Mouse (Mus musculus) left cerebral cortex, postnatal 25 days (tissue): Measurements from ENCODE around the gene Neu3. TPM values are rescaled to one million over a fixed set of nuclear protein-coding genes. Genes with fewer than 3 reads are reported as not detected.

Experiments
- DNase-seq, 2 experiments: peaks; one replicate each; pipeline ENCODE4 v3.0.0; 2022; ENCODE audit warnings: low spot score in 2 of 2, mixed read lengths in 1 of 2
- intact Hi-C: fragments of 180-260 bp; cut with DNase I; formaldehyde crosslinking; loops from one replicate; pipeline ENCODE4 v1.15.1; 2025
- total RNA-seq, 2 experiments: library from RNA; stranded (reverse); gene quantifications; 2 replicates each; pipeline ENCODE4 v1.2.3; 2021

Gene Neu3
- total RNA-seq, 2 experiments from 2014 or later, result 2.8 to 2.9 TPM

- DNase-seq, result no peak
- intact Hi-C loops, result loop anchor here (2.0 to 5.0 kb wide), 3 partner anchors 87 to 297 kb away; partner anchors contain the start of gene Slco2b1
Measured at GRCm38 (mm10) chr7:99799118-99799517, 29.1 kb downstream of the Neu3 start.

- intact Hi-C loops, result loop anchor here (1.0 to 5.0 kb wide), 4 partner anchors 86 to 296 kb away; partner anchors contain the start of gene Slco2b1
Measured at GRCm38 (mm10) chr7:99797911-99798647, 30.1 kb downstream of the Neu3 start.

GRCm38 (mm10) chr7:99797261-99797660 is 31.0 kb downstream of the Neu3 start:
- intact Hi-C loops, result loop anchor here (5.0 kb wide), 2 partner anchors 85 to 295 kb away; partner anchors contain the start of gene Slco2b1
- DNase-seq, result no peak

More at GRCm38 (mm10) chr7:99797911-99798647, 30.1 kb downstream of the Neu3 start:
- peak; percentile 81 to 84 for DNase-seq

DNA sequence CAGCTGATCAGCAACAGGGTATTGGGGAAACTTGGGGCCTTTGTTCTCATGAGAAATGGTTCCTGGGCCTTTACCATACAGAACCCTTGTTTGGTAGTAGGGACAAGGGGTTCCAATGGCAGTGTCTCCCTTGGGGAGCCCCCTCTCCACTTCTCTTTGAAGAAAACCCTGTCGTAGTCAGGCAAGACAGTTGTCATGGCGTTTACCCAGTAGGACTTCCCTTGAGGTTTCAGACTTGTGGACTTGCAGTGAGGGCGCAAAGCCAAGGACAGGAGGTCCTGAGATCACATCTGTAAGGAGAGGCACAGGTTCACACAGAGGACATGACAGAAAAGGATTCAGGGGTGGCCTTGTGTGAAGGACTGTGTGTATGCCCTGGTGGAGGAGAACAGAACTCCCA is 31.7 kb downstream of the Neu3 start:
- DNase-seq, result peak in 1 of 2 experiments; percentile 3
- intact Hi-C loops, result loop anchor here (5.0 kb wide), 2 partner anchors 84 to 294 kb away; partner anchors contain the start of gene Slco2b1

DNA sequence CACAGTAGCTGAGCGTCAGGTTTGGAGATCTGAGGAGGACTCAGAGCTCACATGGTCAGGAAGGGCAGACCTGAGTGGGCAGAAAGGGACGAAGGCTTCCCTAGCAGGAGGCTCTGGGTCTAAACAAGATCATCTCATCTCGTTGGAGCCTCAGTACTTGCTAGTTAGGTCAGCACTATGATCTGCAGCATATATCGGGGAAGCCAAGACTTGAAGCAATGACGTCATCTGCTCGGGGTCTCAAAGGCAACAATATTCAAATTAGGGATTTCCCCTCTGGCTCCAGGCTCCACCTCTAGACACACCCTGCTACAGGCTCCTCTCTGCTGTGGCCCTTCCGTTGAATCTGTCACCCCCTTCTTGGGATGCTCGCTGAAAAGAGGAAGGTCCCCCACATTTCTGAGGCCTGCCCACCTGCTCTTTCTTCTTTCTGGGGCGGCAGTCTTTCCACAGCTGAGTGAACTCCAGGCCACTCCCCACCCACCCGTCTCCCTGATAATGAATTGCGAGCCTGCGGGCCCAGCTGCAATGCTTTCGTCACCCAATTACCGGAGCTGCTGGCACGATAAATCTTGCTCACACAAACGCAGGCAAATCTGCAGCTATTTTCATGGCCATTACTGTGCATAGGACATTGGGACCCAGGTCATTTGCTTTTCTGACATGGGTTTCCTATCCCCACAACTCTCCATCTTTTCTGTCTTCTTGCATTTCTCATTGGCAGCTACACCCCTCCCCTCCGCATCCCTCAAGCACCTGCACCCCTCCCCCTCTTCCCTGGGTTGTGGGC is 32.8 kb downstream of the Neu3 start:
- peak; percentile 25 to 41 for DNase-seq
- intact Hi-C loops, result loop anchor here (5.0 kb wide), 2 partner anchors 83 to 293 kb away; partner anchors contain the start of gene Slco2b1

DNA sequence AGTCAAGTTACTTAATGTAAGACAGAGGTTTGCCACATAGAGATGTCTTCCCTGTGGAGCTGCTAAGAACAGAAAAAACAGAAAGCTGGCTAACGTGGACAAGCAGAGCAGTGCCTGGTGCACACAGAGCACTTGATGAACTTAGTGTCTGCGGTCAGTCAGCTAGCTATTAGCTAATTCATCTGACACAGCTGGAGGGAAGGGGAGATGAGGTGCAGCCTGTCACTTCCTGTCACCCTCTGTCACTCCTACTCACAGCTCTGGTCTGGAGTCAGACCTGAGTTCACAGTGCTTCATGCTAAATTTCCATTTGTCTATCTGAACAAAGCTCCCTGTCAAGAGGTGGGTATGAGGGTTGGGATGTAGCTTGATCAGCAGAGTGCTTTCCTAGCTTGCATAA is 34.1 kb downstream of the Neu3 start:
- intact Hi-C loops, result no loop called here

DNA sequence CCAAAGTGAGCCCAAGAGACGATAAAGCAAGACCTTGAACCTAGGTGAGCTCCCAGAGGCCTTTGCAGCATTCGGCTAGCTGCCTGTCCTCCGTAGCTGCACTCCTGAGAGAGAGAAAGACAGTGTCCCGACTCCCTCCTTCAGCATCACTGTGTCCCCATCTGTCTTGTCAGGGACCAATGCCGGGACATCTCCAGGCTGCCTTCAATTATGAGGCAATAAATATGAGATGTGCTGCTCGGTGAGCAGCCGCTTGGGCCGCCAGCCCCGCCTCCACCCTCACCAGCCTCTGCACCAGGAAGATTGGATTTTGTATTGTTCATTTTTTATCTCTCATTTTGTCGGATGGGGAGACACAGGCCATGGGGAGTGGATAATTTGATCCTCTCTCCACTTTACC is 37.4 kb downstream of the Neu3 start:
- intact Hi-C loops, result no loop called here
- no peak for DNase-seq

More for the DNA sequence above, 34.1 kb downstream of the Neu3 start:
- no peak for DNase-seq

GRCm38 (mm10) chr7:99788563-99788962 is 39.7 kb downstream of the Neu3 start:
- intact Hi-C loops, result no loop called here
- DNase-seq, result no peak

- intact Hi-C loops, result no loop called here
- DNase-seq, result no peak
Measured at GRCm38 (mm10) chr7:99787935-99788334, 40.3 kb downstream of the Neu3 start.

DNA sequence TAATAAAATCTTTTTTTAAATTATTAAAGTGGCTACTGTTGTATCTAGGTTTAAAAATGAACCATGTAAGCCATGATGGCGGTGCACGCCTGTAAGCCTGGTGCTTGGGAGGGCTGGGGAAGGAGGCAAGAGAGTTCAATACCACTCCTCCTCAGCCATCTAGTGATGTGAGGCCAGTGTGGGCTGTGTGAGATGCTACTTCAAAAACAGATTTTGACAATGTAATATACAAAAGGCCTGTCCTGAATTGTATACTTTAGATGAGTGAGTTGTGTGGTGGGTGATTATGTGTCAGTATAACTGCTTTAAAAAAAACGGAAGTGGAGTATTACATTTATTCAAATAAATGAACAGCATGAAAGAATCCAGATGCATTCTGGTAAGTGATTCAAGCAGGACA is 41.4 kb downstream of the Neu3 start:
- intact Hi-C loops, result no loop called here
- DNase-seq, result no peak

GRCm38 (mm10) chr7:99785553-99785952 is 42.7 kb downstream of the Neu3 start:
- no peak for DNase-seq
- intact Hi-C loops, result no loop called here

- peak; percentile 3 to 34 for DNase-seq
- intact Hi-C loops, result no loop called here
Measured at GRCm38 (mm10) chr7:99783421-99783820, 44.8 kb downstream of the Neu3 start.

DNA sequence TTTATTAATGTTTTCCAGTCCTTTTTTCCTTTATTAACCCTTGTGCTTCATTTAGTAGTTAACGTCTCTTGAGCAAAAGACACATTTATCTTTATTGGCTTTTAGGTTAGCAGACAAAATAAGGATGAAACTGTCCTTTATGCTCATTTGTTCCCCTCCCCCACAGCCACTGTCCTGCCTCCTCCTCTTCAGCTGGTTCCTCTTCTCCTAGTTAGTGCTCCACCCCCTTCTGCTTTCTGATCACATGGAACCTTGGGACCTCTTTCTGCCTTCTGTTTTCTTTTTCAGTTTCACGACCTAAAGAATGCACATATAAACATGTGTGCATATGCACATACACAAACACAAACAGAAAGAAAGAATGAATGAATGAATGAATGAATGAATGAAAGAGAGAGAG is 46.3 kb downstream of the Neu3 start:
- intact Hi-C loops, result no loop called here
- DNase-seq, result no peak

GRCm38 (mm10) chr7:99781385-99781784 is 46.8 kb downstream of the Neu3 start:
- intact Hi-C loops, result no loop called here
- DNase-seq, result peak; percentile 13 to 28

GRCm38 (mm10) chr7:99763207-99763606 is 65.0 kb downstream of the Neu3 start, which contains the start of gene Olfr521:
TSS of gene Olfr521 (plus strand) at chr7:99763507.
- intact Hi-C loops, result loop anchor here (10.0 kb wide), 1 partner anchor 292 kb away; no protein-coding TSS in a partner anchor
- DNase-seq, result no peak

Other genes starting within 250 kb of the Neu3 start
- gene Tpbgl, start 201.3 kb downstream of the Neu3 start, total RNA-seq, result 1 to 10 TPM; 3.7 to 5.2 TPM
- gene Slco2b1, start 117.1 kb downstream of the Neu3 start, total RNA-seq, result 10 to 100 TPM; 13.8 to 14.7 TPM
- not detected for gene Olfr520, start 98.1 kb downstream of the Neu3 start, total RNA-seq
- gene Olfr521, start 64.9 kb downstream of the Neu3 start, total RNA-seq, result not detected
- 1 to 10 TPM in 1 of 2 experiments, under 1 TPM in 1; 0.78 to 1.2 TPM for gene Xrra1, start 30.7 kb upstream of the Neu3 start, total RNA-seq
- gene Spcs2, start 35.0 kb upstream of the Neu3 start, total RNA-seq, result 100 to 1,000 TPM in 1 of 2 experiments, 10 to 100 TPM in 1; 93.5 to 102 TPM
- gene Rnf169, start 152.0 kb upstream of the Neu3 start, total RNA-seq, result 10 to 100 TPM; 45.6 to 50.8 TPM
- gene Chrdl2, start 177.8 kb upstream of the Neu3 start, total RNA-seq, result under 1 TPM in 1 of 2 experiments, not detected in 1; 0.41 TPM